Mouse (Mus musculus) heart, adult 18-20 months (tissue): ENCODE measurements around the gene C130050O18Rik. TPM values are rescaled to one million over a fixed set of nuclear protein-coding genes. Genes with fewer than 3 reads are reported as not detected.
"Not testable (repeated sequence)": the region's sequence is repeated elsewhere in the genome, so short reads cannot be mapped to it uniquely, and the experiment has no call there.

Experiments used
- DNase-seq, 2 experiments: peaks; one replicate each; pipeline ENCODE4 v3.0.0; 2021 to 2022; ENCODE audit warnings: mixed read lengths in 1 of 2
- total RNA-seq, 2 experiments: library from RNA; stranded (reverse); gene quantifications; 2 replicates each; pipeline ENCODE4 v1.2.3; 2021

C130050O18Rik gene
- total RNA-seq, 2 experiments from 2014 or later, result 0.47 to 0.69 TPM

DNA sequence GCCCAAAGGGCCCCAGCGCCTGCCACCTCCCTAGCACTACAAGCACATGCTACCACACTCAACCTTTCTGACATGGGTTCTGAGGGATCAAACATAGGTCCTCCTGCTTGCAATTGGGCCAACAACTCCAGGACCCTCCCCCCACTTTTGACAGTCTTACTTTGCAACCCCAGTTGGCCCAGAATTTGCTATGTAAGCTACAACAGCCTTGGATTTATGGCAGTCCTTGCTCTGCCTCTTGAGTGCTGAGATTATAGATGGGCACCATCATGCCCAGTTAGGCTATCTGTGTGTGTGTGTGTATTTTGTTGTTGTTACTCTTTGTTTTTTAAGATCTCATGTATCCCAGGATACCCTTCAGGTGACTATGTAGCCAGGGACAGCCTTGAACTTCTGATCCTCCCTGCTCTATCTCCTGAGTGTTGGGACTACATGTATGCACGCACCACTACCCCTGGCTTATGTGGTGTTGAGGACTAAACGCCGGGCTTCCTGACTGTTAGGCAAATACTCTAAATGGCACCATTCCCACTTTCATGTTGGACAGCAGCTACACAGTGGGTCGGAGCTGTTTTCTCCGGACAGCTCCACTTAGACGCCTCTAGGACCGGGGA is 25.2 kb upstream of the C130050O18Rik start:
- DNase-seq, result peak in 1 of 2 experiments; percentile 48

DNA sequence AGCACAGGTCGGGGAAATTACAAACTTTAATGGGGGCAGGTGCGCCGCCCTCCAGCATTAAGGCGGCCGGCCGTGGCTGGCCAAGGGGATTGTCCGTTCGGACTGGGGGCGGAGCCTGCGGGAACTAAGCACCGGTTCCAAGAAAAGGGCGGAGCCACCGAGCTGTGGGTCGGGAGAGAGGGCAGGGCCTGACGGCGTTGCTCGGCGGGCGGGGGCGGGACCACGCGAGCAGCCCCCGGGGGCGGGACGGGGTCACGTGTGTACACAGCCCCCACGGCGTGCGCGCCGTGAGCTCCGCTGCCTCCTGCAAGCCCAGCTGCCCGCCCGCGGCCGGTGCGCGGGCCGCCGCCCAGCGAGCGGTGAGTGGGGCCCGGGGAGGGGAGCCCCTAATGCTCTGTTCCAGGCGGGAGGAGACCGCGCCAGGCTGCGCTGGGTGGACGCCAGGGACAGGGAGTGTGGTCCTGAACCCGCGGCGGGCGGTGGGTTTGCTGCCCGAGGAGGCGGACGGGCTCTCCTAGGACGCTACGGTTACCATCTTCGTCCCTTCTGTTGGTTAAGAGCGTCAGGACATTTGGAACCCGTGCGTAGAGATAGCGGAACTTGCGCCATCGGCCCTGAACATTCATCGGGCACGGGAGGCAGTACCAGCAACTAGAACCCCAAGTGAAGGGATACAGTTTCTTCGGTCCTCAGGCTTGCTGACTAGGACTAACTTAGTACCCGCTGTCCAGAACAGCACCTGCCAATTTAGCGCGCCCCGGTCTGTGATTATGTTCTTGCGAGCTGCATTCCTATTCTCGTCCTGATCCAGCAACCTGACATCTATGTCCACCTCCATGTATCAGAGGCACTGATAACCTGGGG is 24.5 kb upstream of the C130050O18Rik start:
- peak; percentile 98 to 99 for DNase-seq

DNA sequence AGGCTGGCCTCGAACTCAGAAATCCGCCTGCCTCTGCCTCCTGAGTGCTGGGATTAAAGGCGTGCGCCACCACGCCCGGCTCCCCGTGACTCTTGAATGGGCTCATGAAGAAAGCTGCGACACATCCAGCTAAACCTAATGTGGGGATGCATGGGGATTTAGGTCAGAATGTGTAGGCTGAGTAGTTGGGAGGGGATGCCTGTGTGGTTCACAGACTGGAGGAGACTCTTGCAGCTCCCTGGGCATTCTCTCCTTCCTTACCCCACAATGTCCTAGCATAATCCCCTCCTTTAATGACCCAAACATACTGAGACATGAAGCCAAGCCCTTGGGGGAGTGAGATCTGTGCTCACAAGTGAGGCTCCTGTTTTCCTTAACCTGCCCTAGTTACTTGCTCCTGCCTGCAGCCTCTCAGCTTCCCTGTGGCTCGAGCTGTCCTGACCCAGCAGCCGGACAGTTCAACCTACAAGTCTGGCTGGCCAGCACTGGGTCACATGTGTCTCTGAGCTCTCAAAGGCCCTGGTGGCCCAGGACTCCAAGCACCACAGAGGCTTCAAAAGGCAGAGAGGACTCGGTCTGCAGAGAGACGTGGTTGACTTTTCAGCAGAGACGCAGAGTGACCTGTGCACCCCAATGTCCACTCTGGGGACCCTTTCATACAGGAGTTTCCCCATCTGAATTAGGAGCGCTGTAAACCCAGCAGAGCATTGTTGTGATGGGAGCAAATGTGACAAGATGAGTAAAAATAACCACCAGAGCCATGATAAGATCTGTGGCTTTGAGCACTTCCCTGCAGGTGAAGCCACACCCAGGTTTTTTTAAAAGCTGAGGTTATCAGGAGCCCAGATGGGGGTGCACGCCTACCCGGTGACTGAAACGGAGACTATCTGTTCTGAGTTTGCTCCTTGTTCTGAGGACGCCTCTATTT is 23.2 kb upstream of the C130050O18Rik start:
- DNase-seq, result peak; percentile 64 to 68

DNA sequence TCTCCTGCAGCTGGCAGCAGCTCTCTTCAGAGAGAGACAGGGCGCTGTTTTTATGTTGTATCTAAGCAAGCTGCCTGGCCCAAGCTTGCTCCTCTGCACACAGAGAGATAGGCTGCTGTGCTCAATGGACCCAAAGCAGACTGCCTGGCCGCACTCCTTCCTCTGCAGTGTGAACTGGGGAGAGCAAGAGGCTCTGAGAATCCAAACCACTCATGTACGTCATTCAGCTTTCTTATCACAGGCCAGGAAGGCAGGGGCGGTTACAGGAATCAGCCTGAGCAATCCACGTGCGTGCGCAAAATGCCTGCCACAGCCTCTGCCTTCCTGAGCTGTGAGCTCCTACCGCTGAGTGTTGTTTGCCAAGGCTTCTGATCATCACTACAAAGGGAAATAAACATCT is 22.3 kb upstream of the C130050O18Rik start:
- peak; percentile 84 to 91 for DNase-seq

DNA sequence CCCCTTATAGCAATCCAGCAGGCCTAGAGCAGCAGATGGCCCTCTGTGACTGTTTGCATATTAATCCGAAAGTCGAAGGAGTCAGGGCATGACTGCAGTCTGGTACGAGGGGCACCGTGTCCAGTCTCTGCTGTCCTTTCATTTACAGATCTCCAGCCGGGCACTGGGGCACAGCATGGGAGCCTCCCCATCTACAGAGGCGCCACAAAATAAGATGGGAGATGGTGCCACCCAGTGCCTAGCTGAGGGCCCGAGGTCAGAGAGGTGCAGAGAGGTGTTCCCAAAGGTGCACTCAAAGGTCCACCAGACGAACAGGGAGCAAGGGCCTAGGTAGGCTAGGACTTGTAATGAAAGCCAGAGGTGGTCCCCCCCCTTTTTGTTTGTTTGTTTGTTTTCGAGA is 21.8 kb upstream of the C130050O18Rik start:
- no peak for DNase-seq

DNA sequence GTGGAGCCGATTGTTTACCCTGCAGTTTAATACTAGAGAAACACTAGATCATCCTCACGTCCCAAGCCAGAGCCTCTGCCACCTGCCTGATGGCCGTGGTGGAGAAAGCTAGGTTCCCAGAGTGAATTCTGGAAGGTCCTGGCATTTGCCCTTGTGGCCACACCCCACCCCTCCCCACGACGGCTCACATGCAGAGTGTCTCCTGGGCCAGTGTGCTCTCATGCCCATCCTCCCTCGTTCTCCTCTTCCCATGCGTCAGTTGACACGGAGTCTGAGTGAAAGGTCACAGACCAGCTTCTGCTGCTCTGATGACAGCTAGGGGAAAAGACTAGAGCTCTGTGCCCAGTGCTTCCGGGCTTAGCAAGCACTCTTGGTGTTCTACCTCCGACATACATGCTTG is 20.5 kb upstream of the C130050O18Rik start:
- peak; percentile 77 to 84 for DNase-seq

DNA sequence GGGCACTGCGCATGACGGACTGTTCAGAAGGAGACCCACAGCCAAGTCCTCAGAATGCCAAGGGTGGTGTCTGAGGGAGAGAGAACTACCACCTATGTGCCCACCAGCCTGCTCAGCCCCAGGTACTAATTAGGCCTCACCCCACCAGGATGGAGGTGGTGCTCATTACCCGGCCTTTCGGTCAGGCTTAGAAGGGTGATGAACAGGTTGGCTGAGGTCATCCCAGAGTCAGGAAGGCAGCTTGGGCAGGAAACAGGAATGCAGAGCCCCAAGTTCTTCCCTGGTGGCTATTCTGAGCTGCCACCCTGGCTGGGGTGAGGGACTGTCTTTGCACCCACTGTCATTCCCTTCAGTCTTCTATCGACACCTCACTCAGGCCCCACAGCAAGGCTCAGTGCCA is 19.0 kb upstream of the C130050O18Rik start:
- no peak for DNase-seq

DNA sequence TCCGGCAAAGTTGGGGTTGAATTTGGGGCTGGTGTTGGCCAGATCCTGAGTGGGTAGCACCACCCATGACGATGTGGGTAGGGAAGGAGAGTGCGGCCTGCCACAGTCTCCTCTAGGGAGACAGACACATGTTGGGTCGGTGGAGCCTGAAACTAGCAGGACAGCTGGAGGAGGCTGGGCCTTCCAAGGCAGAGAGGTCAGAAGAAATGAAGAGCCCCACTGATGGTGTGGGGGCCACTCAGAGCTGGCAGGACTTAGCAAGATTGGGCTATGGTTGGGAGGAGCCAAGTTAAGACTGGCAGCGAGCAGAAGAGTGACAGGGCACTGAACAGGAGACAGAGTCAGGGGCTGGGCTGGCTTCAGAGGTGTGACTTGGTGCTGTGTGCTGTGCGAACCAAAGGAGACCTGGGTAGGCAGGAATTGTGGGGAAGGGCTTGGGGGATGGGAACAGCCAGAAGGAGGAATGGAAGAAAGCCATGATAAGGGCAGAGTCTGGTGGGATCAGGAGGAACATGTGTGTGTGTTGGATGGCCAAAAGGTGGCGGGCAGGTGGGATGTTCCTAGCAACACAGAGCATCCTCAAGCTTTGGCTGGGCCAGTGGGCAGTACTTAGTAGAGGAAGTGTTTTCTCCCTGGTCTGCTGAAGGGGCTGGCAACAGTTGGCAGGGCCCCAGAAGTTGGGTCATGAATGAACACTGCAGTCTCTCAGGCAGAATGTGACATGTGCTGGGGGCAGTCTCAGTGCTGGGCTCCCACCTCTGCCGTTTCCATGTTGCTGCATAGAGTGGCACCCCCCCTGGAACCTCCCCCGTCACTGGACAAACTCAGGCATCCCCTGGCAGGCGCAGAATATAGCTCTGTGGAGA is 17.5 kb upstream of the C130050O18Rik start:
- DNase-seq, result peak in 1 of 2 experiments; percentile 46

DNA sequence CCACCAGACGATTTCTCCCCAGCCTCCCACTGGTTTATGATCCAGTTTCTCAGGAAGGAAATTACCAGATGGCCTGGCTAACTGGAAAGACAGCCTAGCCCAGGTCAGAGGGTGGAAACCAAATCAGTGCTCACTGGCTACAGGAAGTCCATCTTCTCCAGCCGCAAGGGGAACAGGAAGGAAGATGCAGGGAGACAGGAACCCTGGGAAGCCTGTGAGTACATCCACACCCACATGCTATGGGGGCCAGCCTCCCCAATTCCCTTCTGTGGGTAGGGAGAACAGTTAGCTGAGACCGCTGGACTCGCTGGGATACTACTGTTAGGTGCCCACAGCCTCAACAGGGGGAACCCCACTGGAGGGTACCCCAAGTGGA is 16.9 kb upstream of the C130050O18Rik start:
- peak; percentile 58 to 84 for DNase-seq

DNA sequence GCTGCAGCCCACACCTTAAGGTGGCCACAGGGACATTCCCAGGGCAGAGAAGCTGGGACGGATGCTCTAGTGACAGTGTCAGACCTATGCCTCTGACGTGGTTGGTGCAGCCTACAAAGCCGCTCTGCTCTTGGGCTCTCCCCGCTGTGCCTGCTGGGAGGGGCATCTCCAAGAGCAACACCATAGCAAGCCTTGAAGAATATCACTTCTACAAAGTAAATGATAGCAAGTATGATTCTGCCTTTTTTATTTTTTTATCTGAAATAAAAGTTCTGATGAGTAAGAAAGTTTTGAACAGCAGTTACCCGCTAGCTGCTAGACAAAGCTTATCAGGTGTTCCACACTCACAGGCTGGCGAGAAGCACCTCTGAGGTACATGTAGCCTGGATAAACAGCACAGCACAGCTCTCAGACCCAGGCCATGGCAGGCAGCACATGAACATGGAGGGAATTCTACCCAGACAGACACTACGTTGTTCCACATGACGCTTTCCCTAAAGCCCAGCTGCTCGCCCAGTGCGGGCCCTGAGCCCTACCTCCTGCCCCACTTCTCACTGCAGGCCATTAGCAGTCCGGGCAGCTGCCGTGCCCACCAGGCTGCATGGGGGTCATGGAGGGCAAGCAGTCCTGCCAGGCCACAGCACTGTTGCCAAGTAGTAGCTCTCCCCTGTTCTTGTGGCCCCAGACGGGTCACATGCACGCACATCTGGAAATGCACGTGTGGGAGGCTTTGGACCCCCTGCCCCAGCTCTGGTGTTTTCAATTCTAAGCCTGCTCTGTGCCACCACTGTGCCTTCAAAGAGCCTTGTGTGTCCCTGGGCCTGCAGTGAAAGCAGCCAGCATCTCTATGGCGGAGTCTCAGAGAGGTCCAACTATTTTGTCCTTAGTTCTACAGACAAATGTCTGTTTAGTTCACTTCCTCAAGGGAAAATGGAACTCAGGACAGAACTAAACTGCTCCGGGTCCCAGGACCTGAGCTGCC is 16.1 kb upstream of the C130050O18Rik start:
- no peak for DNase-seq

DNA sequence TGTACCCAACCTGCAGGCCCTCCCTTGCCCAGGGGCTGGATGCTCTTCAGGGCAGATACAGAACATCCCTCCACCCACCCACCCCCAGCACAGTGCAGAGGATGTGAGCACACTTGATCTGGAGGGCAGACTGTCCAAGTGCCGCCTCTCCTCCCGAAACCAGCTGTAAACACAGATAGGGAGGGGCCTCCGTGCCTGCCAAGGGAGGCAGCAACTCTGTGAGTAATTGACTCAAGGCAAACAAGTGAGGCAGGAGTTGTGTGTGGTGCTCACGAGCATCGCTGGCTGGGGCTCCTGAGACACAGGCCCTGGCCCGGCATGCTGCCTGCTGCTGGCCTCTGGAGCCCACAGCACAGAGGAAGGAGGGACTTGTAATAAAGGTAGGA is 15.4 kb upstream of the C130050O18Rik start:
- DNase-seq, result peak; percentile 86 to 91

DNA sequence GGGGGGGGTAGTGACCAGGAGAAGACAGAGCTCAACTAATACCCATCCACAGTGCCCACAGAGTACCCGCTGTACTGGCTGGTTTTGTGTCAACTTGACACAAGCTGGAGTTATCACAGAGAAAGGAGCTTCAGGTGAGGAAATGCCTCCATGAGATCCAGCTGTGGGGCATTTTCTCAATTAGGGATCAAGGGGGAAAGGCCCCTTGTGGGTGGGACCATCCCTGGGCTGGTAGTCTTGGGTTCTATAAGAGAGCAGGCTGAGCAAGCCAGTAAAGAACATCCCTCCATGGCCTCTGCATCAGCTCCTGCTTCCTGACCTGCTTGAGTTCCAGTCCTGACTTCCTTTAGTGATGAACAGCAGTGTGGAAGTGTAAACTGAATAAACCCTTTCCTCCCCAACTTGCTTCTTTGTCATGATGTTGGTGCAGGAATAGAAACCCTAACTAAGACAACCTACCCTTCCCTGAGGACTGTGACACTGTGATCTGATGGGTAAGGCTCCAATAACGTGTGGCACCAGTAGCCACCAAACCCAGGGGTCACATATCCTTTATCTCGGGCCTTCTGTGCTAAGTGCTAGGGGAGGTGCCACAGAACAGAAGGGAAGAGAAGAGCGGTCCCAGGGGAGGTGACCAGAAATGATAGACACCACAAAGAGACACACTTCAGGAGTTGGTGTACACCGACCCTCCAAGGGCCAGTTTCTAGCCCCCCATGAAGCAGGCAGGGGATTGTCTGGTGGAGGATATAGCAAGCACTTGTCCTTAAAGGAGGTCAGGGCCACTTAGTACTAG is 14.6 kb upstream of the C130050O18Rik start:
- not testable (repeated sequence) for DNase-seq

DNA sequence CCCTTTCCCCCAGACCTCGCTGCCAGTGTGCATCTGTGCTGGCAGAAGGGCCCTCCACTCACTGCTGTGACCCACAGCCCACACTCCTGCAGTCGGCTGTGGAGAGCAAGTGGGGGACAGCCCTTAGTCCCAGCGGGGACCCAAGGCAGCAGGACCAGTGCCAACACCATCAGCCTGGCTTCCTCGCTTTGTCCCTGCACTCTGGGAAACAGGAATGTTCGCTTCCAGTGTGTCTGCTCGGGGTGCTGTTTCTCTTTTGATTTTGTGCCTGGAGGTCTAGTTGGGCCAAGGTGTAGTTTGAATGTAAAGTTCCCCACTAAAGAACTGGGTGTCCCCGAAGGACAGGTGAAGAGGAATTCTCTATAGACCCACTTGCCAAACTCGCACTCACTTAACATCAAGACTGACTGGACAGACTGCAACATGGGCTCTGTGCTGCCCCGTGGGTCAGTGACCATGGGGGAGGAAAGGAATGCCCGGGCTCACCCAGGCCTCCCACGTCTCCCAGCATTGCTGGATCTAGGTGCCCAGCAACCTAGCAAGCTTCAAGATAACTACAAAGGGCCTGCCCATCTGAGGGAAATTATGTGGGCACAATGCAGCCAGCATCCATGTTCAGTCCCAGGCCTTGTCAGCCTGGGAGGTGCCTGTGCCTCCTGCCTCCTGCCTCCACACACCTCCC is 13.6 kb upstream of the C130050O18Rik start:
- peak; percentile 55 to 72 for DNase-seq

DNA sequence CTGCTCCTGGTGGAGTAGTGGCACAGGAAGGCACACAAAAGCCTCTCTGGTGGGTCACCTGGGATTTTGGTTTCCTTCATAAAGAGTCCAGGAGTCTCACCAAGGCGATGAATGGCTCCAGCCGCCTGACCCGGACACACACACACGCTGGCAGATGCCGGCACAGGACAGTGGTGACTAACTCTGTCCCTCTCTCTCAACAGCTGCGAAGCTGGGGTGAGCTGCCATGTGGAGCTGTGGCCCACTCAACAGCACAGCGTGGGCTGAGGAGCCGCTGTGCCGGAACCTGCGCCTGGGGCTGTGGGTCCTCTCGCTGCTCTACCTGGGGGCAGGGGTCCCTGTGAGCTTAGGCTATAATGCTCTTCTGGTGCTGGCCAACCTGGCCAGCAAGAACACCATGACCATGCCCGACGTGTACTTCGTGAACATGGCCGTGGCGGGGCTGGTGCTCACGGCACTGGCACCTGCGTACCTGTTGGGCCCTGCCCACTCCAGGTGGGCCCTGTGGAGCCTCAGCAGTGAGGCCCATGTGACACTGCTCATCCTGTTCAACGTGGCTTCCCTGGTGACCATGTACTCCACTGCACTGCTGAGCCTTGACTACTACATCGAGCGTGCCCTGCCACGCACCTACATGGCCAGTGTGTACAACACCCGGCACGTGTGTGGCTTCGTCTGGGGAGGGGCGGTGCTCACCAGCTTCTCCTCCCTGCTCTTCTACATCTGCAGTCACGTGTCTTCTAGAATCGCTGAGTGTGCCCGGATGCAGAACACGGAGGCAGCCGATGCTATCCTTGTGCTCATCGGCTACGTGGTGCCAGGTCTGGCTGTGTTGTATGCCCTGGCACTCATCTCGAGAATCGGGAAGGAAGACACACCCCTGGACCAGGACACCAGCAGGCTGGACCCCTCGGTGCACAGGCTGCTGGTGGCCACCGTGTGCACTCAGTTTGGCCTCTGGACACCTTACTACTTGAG is 12.6 kb upstream of the C130050O18Rik start:
- DNase-seq, result no peak

DNA sequence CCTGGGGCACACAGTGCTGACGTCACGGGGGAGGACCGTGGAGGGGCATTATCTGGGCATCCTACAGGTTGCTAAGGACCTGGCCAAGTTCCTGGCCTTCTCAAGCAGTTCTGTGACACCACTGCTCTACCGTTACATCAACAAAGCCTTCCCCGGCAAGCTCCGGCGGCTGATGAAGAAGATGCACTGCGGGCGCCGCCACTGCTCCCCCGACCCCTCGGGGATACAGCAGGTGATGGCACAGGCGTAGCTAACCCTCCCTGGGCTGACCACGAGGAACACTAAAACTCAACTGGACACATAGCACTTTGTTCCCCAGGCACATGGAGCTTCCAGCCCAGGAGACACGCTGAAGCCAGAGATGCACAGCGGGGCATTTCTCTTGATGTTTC is 11.9 kb upstream of the C130050O18Rik start:
- DNase-seq, result no peak

DNA sequence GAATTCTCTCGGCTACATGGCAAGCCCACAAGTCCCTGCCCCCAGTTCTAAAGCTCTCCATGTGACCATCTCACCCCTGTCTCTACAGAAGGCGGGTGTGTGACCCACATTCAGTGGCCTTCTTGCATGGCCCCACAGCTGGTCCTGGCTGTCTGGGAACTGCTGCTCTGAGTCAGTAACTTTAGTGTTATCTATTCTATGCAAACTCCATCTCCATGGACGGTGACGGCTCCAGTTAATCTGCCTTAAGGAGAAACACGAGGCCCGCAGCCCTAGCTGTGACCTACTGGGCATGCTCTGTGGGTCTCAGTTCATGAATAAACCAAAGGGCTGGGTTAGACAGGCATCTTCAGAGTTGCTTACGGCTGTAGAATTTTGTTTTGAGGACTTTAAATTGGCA is 10.7 kb upstream of the C130050O18Rik start:
- DNase-seq, result peak in 1 of 2 experiments; percentile 19

DNA sequence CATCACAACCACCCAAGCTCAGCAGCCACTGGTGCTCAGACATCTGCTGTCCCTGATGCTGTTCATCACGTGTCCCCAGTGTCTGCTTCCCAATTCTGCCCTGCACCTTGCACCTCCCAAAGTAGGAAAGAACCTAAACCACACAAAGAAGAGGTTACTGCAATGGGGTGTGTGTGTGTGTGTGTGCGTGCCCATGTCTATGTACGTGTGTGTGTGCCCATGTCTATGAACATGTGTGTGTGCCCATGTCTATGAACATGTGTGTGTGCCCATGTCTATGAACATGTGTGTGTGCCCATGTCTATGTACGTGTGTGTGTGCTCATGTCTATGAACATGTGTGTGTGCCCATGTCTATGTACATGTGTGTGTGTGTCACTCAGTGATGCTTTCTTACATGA is 9.6 kb upstream of the C130050O18Rik start:
- DNase-seq, result no peak
